8 mouse cellular contexts compared by ENCODE assay signal in genomic region chr2:5012491-5013324, GRCm38 (mm10). TPM values are rescaled to one million over a fixed set of nuclear protein-coding genes. Genes with fewer than 3 reads are reported as not detected.
A peak's percentile ranks its signal among the peaks of the same experiment; 100 is the strongest.
DNase-seq lines count a peak whose midpoint lies in the region; ATAC-seq lines count a peak whose summit lies in the region.

Mcm10 (minus strand) TSS chr2:5012791.

- no peaks in the 10 kb centered on the region for H3K27me3 ChIP-seq in heart, embryonic 10.5 days (ENCODE audit: insufficient read depth, poor library complexity, severe bottlenecking)
- H3K27me3 ChIP-seq in kidney, embryonic 15.5 days = no peaks in the 10 kb centered on the region

- H3K27ac ChIP-seq in heart, embryonic 10.5 days = peak within 1 kb of the TSS; percentile 86
- peak within 1 kb of the TSS; percentile 64 for H3K27ac ChIP-seq in kidney, embryonic 15.5 days

- peak; percentile 99 for ATAC-seq in erythroblast, adult 5-6 weeks (replicated peaks; ENCODE audit: low FRiP score, poor library complexity, severe bottlenecking)
- ATAC-seq in kidney, embryonic 15.5 days (replicated peaks; ENCODE audit: low FRiP score) = peak; percentile 100
- ATAC-seq in monocyte, adult 5-6 weeks (replicated peaks; ENCODE audit: insufficient number of reproducible peaks, low FRiP score, low TSS enrichment, poor library complexity, severe bottlenecking) = peak; percentile 99

- 3% methylated on average over 32 of the region's 32 CpGs for WGBS in heart, embryonic 10.5 days
- WGBS in kidney, embryonic 15.5 days = 4% methylated on average over 32 of the region's 32 CpGs

- peak; percentile 89 to 90 for DNase-seq in B cell, adult 2 months
- DNase-seq in brain, adult 2 months (ENCODE audit: low read depth, low spot score) = peak; percentile 96
- DNase-seq in heart, embryonic 10.5 days (ENCODE audit: low spot score) = peak; percentile 98
- DNase-seq in liver = peak; percentile 93
- peak; percentile 91 to 95 for DNase-seq in spleen, postnatal 4 days (ENCODE audit: low spot score in 2 of 2)

- H3K36me3 ChIP-seq in heart, embryonic 10.5 days = peaks cover 23% of the 10 kb centered on the region
- peaks cover 17% of the 10 kb centered on the region for H3K36me3 ChIP-seq in kidney, embryonic 15.5 days

- peaks cover 9% of the 10 kb centered on the region; the same call in 1 of the 2 replicates for H3K4me1 ChIP-seq in heart, embryonic 10.5 days
- peaks cover 14% of the 10 kb centered on the region for H3K4me1 ChIP-seq in kidney, embryonic 15.5 days

- H3K9me3 ChIP-seq in heart, embryonic 10.5 days = no peaks in the 10 kb centered on the region
- no peaks in the 10 kb centered on the region for H3K9me3 ChIP-seq in kidney, embryonic 15.5 days (replicated peaks)

- H3K4me2 ChIP-seq in kidney, embryonic 15.5 days = peak within 1 kb of the TSS; percentile 65

- peak within 1 kb of the TSS; percentile 61 for H3K9ac ChIP-seq in kidney, embryonic 15.5 days

- H3K4me3 ChIP-seq in heart, embryonic 10.5 days = peak within 1 kb of the TSS; percentile 88
- H3K4me3 ChIP-seq in kidney, embryonic 15.5 days (replicated peaks) = peak within 1 kb of the TSS; percentile 91

RNA-seq across cellular contexts. Expression of gene Mcm10, which starts in this region (rescaled TPM):
- 22.2 and 36.1 TPM in 2 replicates for total RNA-seq in erythroblast, adult 5-6 weeks (2015; ENCODE audit: low replicate concordance)
- 33.5 and 51.6 TPM in 2 replicates for total RNA-seq in erythroblast, adult 5-6 weeks (2017; ENCODE audit: low replicate concordance)
- 31.8 and 43.5 TPM in 2 replicates for polyA plus RNA-seq in heart, embryonic 10.5 days (2016; fragmentation: Nextera tagmentation; extraction: Ambion mirVana)
- 35.1 TPM in 2 replicates for polyA plus RNA-seq in kidney, embryonic 15.5 days (2015; fragmentation: Nextera tagmentation; extraction: Ambion mirVana)
- 2.6 to 4.3 TPM (median 3.1 TPM) in 3 replicates for total RNA-seq in monocyte, adult 5-6 weeks (2017)

Comparison
In these comparisons a context has a peak if more than half of its experiments do, and no peak if none do; other contexts are left out.
1. Peak in every context shown above with its lines: DNase-seq, ATAC-seq, H3K4me3 ChIP-seq and H3K27ac ChIP-seq.